Mouse (Mus musculus) brain, embryonic 14.5 days (tissue): ENCODE results near the gene Olfr453.

ENCODE experiments used
- CTCF ChIP-seq: fragments of 200-500 bp; IDR thresholded peaks from 2 replicates; pipeline ENCODE4 v1.5.1; 2012; ENCODE audit warnings: inconsistent platforms, mild to moderate bottlenecking, moderate library complexity, borderline replicate concordance; ENCODE audit not compliant: insufficient read depth, insufficient read length; ENCODE audit errors: extremely low read depth
- POLR2A ChIP-seq: fragments of 200-500 bp; IDR thresholded peaks from 2 replicates; pipeline ENCODE4 v1.6.1; 2012; ENCODE audit warnings: mild to moderate bottlenecking, inconsistent platforms, borderline replicate concordance; ENCODE audit not compliant: poor library complexity, insufficient read depth, insufficient read length, severe bottlenecking; ENCODE audit errors: extremely low read depth

GRCm38 (mm10) chr6:42739071-42739470, at the start of gene Olfr453:
- TF ChIP-seq POLR2A (no peak), CTCF (no peak)
